Mouse (Mus musculus) CD4-positive, CD25-positive, alpha-beta regulatory T cell, adult 9 weeks (primary cell): ENCODE results near the gene Xirp2. TPM values are rescaled to one million over a fixed set of nuclear protein-coding genes. Genes with fewer than 3 reads are reported as not detected.

Source experiments
- polyA plus RNA-seq: library from polyadenylated mRNA; unstranded; fragments of 100-300 nt; shearing (Covaris generic); gene quantifications from one replicate; pipeline ENCODE4 v1.2.1, GENCODE M21; 2017

Gene Xirp2
- polyA plus RNA-seq = not detected

DNA sequence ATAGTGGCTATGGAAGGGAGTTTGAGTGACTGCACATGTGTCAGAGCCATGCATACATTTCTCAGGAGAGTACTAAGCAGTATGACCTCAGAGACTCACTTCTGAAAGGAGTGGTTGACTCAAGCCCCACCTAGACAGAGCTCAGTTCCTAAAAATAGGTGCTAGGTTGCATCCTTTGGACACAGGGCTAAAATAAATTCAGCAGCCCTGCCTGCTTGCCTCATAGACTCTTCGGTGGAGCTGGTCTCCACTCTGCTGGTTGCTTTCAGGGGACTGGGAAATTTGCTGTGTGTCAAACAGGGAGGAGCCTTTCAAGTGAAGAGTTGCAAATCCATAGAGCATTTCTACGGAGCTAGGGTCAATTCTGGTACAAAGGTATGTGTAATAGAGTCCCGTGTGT is at the start of gene Xirp2:
Gene Xirp2 (plus strand): TSS at position 223 of the 400 bp plus-strand sequence.

DNA sequence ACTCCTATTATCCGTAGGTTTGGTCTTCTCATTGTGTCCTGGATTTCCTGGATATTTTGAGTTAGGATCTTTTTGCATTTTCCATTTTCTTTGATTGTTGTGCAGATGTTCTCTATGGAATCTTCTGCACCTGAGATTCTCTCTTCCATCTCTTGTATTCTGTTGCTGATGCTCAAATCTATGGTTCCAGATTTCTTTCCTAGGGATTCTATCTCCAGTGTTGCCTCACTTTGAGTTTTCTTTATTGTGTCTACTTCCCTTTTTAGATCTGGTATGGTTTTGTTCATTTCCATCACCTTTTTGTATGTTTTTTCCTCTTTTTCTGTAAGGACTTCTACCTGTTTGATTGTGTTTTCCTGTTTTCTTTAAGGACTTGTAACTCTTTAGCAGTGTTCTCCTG is 32.4 kb upstream of the Xirp2 start, which contains the start of gene Gm21830:
Gene Gm21830 (plus strand): TSS at position 301 of the 400 bp plus-strand sequence.

DNA sequence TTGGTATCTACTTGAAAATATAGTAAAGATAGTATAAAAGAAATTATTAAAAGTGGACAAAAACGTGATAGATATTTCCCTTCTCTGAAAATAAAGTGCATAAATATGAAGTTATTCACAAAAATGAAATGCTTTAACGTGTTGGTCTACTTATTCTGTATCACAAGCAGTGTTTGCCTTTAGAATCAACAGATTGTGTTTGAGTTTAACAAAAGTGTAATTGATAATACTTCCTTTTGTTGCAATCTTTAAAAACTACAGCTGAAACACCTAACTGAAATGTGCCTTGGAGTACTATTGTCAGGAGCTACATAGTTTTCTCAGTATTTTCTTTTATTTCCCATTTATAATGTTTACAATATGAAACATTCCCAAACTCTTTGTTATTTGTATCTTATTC is 12.7 kb upstream of the Xirp2 start, which contains the start of gene Gm26727:
Gene Gm26727 (minus strand): TSS at position 101 of the 400 bp plus-strand sequence.

DNA sequence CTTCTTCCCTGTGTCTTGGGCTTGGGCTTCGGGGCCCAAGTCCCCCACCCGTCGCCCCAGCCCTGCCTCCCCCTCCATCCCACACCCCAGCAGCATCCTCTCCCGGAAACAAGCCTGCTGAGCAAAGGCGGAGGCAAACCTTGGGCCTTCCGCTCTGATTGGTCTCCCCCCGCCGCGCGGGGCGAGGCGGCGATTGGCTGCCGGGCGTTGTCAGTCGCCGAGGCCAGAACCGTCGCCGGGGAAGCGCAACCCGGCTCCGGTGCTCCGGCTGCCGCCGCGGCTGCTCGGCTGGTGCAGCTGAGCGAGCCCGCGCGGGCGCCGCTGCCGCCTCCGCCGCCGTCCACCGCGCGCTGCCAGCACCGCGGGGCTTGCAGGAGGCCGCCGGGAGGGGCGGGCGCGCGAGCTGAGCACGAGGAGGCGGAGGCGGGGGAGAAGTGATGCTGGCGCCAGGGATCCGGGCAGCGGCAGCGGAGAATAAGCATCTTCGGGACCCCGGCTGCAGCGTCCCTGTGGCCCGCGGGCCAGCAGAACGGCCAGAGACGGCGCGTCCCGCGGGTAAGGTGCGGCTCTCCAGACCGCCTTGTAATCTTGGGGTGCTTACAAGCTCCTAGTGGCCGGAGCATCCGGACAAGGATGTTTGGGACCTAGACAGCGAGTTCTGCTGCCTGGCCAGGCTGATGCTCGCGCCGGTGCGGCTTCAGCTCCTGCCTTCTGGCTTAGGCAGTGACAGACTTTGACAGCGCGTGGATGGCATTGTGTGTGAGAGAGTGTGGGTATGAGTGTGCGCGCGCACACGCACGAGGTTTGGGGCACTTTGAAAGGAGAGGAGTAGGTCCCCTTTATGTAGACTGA is 119.9 kb downstream of the Xirp2 start, which contains the start of gene B3galt1:
Gene B3galt1 (plus strand): TSS at position 392 of the 852 bp plus-strand sequence.

Other genes with a start within 250 kb of the Xirp2 start
- not detected for gene Gm21830, start 32.3 kb upstream of the Xirp2 start, polyA plus RNA-seq
- gene Gm26727, start 12.8 kb upstream of the Xirp2 start, polyA plus RNA-seq = not detected
- not detected for gene B3galt1, start 119.9 kb downstream of the Xirp2 start, polyA plus RNA-seq